ENCODE assay signal across 8 mouse cellular contexts in the genomic region with DNA sequence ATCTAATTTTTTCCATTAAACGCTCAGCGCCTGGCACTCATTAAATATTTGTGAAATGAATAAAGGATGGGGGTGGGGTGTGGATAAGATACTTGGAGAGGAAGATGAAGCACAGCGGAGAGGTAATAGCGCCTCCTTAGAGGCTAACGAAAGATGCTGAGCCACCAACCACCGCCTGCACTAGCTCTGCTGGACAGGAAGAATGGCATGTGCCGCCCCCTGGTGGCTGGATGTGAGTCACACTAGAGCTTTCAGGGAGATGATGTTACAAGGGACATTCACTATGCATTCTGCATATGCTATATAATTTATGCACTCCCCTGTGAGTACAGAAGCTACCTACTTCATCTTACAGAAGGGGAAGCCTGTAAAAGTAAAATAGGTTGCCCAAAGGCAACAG. TPM values are rescaled to one million over a fixed set of nuclear protein-coding genes. Genes with fewer than 3 reads are reported as not detected.
DNase-seq lines count a peak whose midpoint lies in the region; ATAC-seq and TF ChIP-seq lines count a peak whose summit lies in the region.

No protein-coding gene starts in this region.

- H3K9me3 ChIP-seq in midbrain, embryonic 11.5 days (ENCODE audit: control insufficient read depth, low read length) = no peaks in the 10 kb centered on the region
- no peaks in the 10 kb centered on the region for H3K9me3 ChIP-seq in midbrain, embryonic 13.5 days
- H3K9me3 ChIP-seq in intestine, postnatal 0 days (ENCODE audit: control insufficient read depth) = no peaks in the 10 kb centered on the region

- H3K27me3 ChIP-seq in midbrain, embryonic 11.5 days (ENCODE audit: control insufficient read depth, insufficient read depth, low read length) = no peaks in the 10 kb centered on the region
- H3K27me3 ChIP-seq in midbrain, embryonic 13.5 days = no peaks in the 10 kb centered on the region; the same call in 1 of the 2 replicates
- no peaks in the 10 kb centered on the region for H3K27me3 ChIP-seq in intestine, postnatal 0 days (replicated peaks; ENCODE audit: control insufficient read depth, insufficient read depth, low read length)
- H3K27me3 ChIP-seq in liver, adult 2 months (ENCODE audit: control insufficient read depth, insufficient read depth, low read length) = no peaks in the 10 kb centered on the region

- ATAC-seq in midbrain, embryonic 11.5 days (ENCODE audit: low FRiP score) = 0 out of 2 replicates have a peak, but pooled peaks have one; percentile 25
- ATAC-seq in midbrain, embryonic 13.5 days = no peak
- ATAC-seq in intestine, postnatal 0 days = no peak

- no peaks in the 10 kb centered on the region for H3K36me3 ChIP-seq in midbrain, embryonic 11.5 days (ENCODE audit: control insufficient read depth, insufficient read depth, low read length)
- no peaks in the 10 kb centered on the region for H3K36me3 ChIP-seq in midbrain, embryonic 13.5 days
- H3K36me3 ChIP-seq in intestine, postnatal 0 days (ENCODE audit: control insufficient read depth, insufficient read depth) = no peaks in the 10 kb centered on the region
- H3K36me3 ChIP-seq in liver, adult 2 months (ENCODE audit: control insufficient read depth, insufficient read depth, low read length) = no peaks in the 10 kb centered on the region

- no peak for TF ChIP-seq POLR2A in liver, adult 2 months (IDR thresholded peaks at IDR 0.05; ENCODE audit: extremely low read depth, insufficient read depth, low read length)

- no peak overlapping the region for H3K4me3 ChIP-seq in midbrain, embryonic 11.5 days (ENCODE audit: low read depth, low read length)
- no peak overlapping the region for H3K4me3 ChIP-seq in midbrain, embryonic 13.5 days (replicated peaks)
- no peak overlapping the region for H3K4me3 ChIP-seq in intestine, postnatal 0 days (ENCODE audit: low read depth, low read length)
- no peak overlapping the region for H3K4me3 ChIP-seq in liver, adult 2 months (ENCODE audit: insufficient read depth, low read depth, low read length)

- H3K79me2 ChIP-seq in liver, adult 2 months (ENCODE audit: control insufficient read depth, insufficient read depth, low read length) = peaks cover under 1% of the 10 kb centered on the region; the same call in 1 of the 2 replicates

- peaks cover 11% of the 10 kb centered on the region for H3K4me1 ChIP-seq in midbrain, embryonic 11.5 days (ENCODE audit: control insufficient read depth, insufficient read depth, low read length)
- H3K4me1 ChIP-seq in midbrain, embryonic 13.5 days (replicated peaks) = peaks cover 29% of the 10 kb centered on the region
- H3K4me1 ChIP-seq in intestine, postnatal 0 days (replicated peaks; ENCODE audit: control insufficient read depth, insufficient read depth, low read length) = no peaks in the 10 kb centered on the region
- H3K4me1 ChIP-seq in liver, adult 2 months (ENCODE audit: control insufficient read depth, insufficient read depth, low read length) = peaks cover 2% of the 10 kb centered on the region; the same call in 1 of the 2 replicates

- no peak overlapping the region for H3K27ac ChIP-seq in midbrain, embryonic 11.5 days (ENCODE audit: low read depth, low read length)
- no peak overlapping the region for H3K27ac ChIP-seq in midbrain, embryonic 13.5 days
- H3K27ac ChIP-seq in intestine, postnatal 0 days (ENCODE audit: low read depth, low read length) = no peak overlapping the region
- H3K27ac ChIP-seq in liver, adult 2 months (replicated peaks; ENCODE audit: insufficient read depth, low read depth, low read length) = no peak overlapping the region

- TF ChIP-seq CTCF in intestine, postnatal 0 days (IDR thresholded peaks at IDR 0.05; ENCODE audit: low read depth) = peak; percentile 96
- TF ChIP-seq CTCF in liver, adult 2 months (IDR thresholded peaks at IDR 0.05; ENCODE audit: low read depth, low read length) = peak; percentile 98

- 8% methylated on average over 7 of the region's 7 CpGs for WGBS in midbrain, embryonic 11.5 days
- WGBS in midbrain, embryonic 13.5 days = 6% methylated on average over 7 of the region's 7 CpGs
- WGBS in intestine, postnatal 0 days = 5% methylated on average over 7 of the region's 7 CpGs
- WGBS in liver, adult 2 months = 6% methylated on average over 7 of the region's 7 CpGs

- no peak overlapping the region for H3K4me2 ChIP-seq in midbrain, embryonic 11.5 days
- no peak overlapping the region for H3K4me2 ChIP-seq in midbrain, embryonic 13.5 days (replicated peaks)
- H3K4me2 ChIP-seq in intestine, postnatal 0 days (replicated peaks; ENCODE audit: low read depth) = no peak overlapping the region

- peak; percentile 98 for DNase-seq in midbrain, embryonic 11.5 days (ENCODE audit: low spot score, missing footprints)
- peak; percentile 91 for DNase-seq in c-Kit-positive CD71-negative TER-119-negative erythroid progenitor cells, embryonic 14.5 days (ENCODE audit: low read depth)
- DNase-seq in frontal cortex, adult 2 months (ENCODE audit: extremely low spot score in 1 of 2, low spot score in 1 of 2) = peak; percentile 63 to 96
- peak; percentile 57 for DNase-seq in liver, adult 2 months (ENCODE audit: extremely low read depth, low read depth, low spot score)
- DNase-seq in ovary, postnatal 36 days (ENCODE audit: low spot score) = peak; percentile 88
- peak; percentile 91 for DNase-seq in thymus, postnatal 25 days

- no peak overlapping the region for H3K9ac ChIP-seq in midbrain, embryonic 11.5 days (ENCODE audit: low read length)
- H3K9ac ChIP-seq in midbrain, embryonic 13.5 days (replicated peaks) = no peak overlapping the region
- no peak overlapping the region for H3K9ac ChIP-seq in intestine, postnatal 0 days (ENCODE audit: low read depth, low read length)
- H3K9ac ChIP-seq in liver, adult 2 months (ENCODE audit: low read depth, low read length) = no peak overlapping the region

RNA-seq across cellular contexts. Expression of a gene that starts 4.9 kb away (rescaled TPM):
- polyA plus RNA-seq in midbrain, embryonic 11.5 days (2014; fragmentation: Nextera tagmentation; extraction: Ambion mirVana) = 35.9 and 39.5 TPM in 2 replicates
- polyA plus RNA-seq in midbrain, embryonic 13.5 days (2015; fragmentation: Nextera tagmentation; extraction: Ambion mirVana) = 84.2 and 86.8 TPM in 2 replicates
- 201 and 208 TPM in 2 replicates for polyA plus RNA-seq in frontal cortex, adult 2 months (2012; rRNA removed)
- polyA plus RNA-seq in intestine, postnatal 0 days (2015; fragmentation: Nextera tagmentation; extraction: Ambion mirVana) = 27.6 and 37.7 TPM in 2 replicates
- total RNA-seq in liver, adult 2 months (2014; rRNA removed) = 7.9 and 9.9 TPM in 2 replicates
- polyA plus RNA-seq in liver, adult 2 months (2012; rRNA removed) = 5.0 and 7.9 TPM in 2 replicates

RNA-seq across cellular contexts. Expression of a gene that starts 37.7 kb away (rescaled TPM):
- 0.22 and 0.40 TPM in 2 replicates for polyA plus RNA-seq in midbrain, embryonic 11.5 days (2014; fragmentation: Nextera tagmentation; extraction: Ambion mirVana)
- 0.19 and 0.34 TPM in 2 replicates for polyA plus RNA-seq in midbrain, embryonic 13.5 days (2015; fragmentation: Nextera tagmentation; extraction: Ambion mirVana)
- 1.9 and 2.3 TPM in 2 replicates for polyA plus RNA-seq in frontal cortex, adult 2 months (2012; rRNA removed)
- polyA plus RNA-seq in intestine, postnatal 0 days (2015; fragmentation: Nextera tagmentation; extraction: Ambion mirVana) = 2.7 and 3.8 TPM in 2 replicates
- 1.2 and 2.1 TPM in 2 replicates for total RNA-seq in liver, adult 2 months (2014; rRNA removed)
- polyA plus RNA-seq in liver, adult 2 months (2012; rRNA removed) = 0.19 and 0.57 TPM in 2 replicates
